In genomic region chr5:143602051-143602450, GRCm38 (mm10) we compare ENCODE assay signal across 15 mouse cellular contexts. TPM values are rescaled to one million over a fixed set of nuclear protein-coding genes. Genes with fewer than 3 reads are reported as not detected.
DNase-seq lines count a peak whose midpoint lies in the region; ATAC-seq lines count a peak whose summit lies in the region.
"Had no signal": no experiment of that assay in that cellular context is flagged by ENCODE, and none has a peak within 500 bp of the region (broad histone marks: within the 10 kb centered on the region; RNA-seq: fewer than 3 reads in every experiment).

No protein-coding gene starts in this region.

- intact Hi-C loops in left cerebral cortex, postnatal 25 days (cut with DNase I), result no loop called here

- peak; percentile 55 for DNase-seq in heart, postnatal 4 days
- DNase-seq in heart, adult 9 months (ENCODE audit: low spot score in 2 of 2), result no peak
- peak; percentile 67 for DNase-seq in retina, postnatal 1 day
- no peak for DNase-seq in retina, embryonic 14.5 days (ENCODE audit: low spot score)
- peak; percentile 58 to 59 for DNase-seq in adrenal gland, postnatal 36 days
- no peak for DNase-seq in left cerebral cortex, postnatal 25 days (ENCODE audit: low spot score in 2 of 2)
- DNase-seq: cerebellum, adult 18-20 months; cerebellum, postnatal 25 days; embryo, embryonic 11 days; forebrain, postnatal 0 days; liver, embryonic 13.5 days; lung, embryonic 14.5 days; lung, postnatal 36 days had no signal

- no peak for ATAC-seq in megakaryocyte progenitor cell, adult 5-6 weeks (replicated peaks; ENCODE audit: poor library complexity)
- ATAC-seq: forebrain, postnatal 0 days; inflammation-experienced regulatory T-cells, adult 6 months had no signal

RNA-seq across cellular contexts. Expression of gene Cyth3, which starts 20.2 kb away (rescaled TPM):
- total RNA-seq in heart, postnatal 4 days (2021), result 100 to 1,000 TPM in 1 of 2 experiments, 10 to 100 TPM in 1; 95.3 to 102 TPM
- 100 to 1,000 TPM; 120 to 180 TPM for total RNA-seq in adrenal gland, postnatal 36 days (2021)
- total RNA-seq in megakaryocyte progenitor cell, adult 5-6 weeks (2015), result 10.4 and 15.7 TPM in 2 replicates
- 8.8 and 17.4 TPM in 2 replicates for total RNA-seq in megakaryocyte progenitor cell, adult 5-6 weeks (2017)
- 10 to 100 TPM; 37.5 to 38.2 TPM for total RNA-seq in left cerebral cortex, postnatal 25 days (2021)

Comparison
In these comparisons a context has a peak if more than half of its experiments do, and no peak if none do; other contexts are left out.
1. DNase-seq: peak in heart, postnatal 4 days (single experiment), retina, postnatal 1 day (single experiment) and adrenal gland, postnatal 36 days (2 of 2); none in heart, adult 9 months (0 of 2), retina, embryonic 14.5 days (single experiment) and left cerebral cortex, postnatal 25 days (0 of 2).